Mouse (Mus musculus) myocyte (in vitro differentiated cells): ENCODE results near the gene Taf5l. TPM values are rescaled to one million over a fixed set of nuclear protein-coding genes. Genes with fewer than 3 reads are reported as not detected.
A peak's percentile ranks its signal among the peaks of the same experiment; 100 is the strongest.

Source experiments
- H3K27me3 ChIP-seq: one replicate; pipeline ENCODE4 v1.6.1; 2011; ENCODE audit not compliant: control insufficient read depth, insufficient read depth, insufficient read length
- H3K36me3 ChIP-seq: one replicate; pipeline ENCODE4 v1.6.1; 2011; ENCODE audit not compliant: control insufficient read depth, insufficient read depth
- H3K4me2 ChIP-seq: one replicate; pipeline ENCODE4 v1.6.1; 2011; ENCODE audit warnings: low read depth, control low read depth
- H3K4me3 ChIP-seq: one replicate; pipeline ENCODE4 v1.5.1; 2011; ENCODE audit warnings: mild to moderate bottlenecking, control low read depth, moderate library complexity
- H3K79me2 ChIP-seq: one replicate; pipeline ENCODE4 v1.6.1; 2011; ENCODE audit not compliant: control insufficient read depth, insufficient read depth
- H3ac ChIP-seq: one replicate; pipeline ENCODE4 v1.6.1; 2011; ENCODE audit not compliant: control insufficient read depth, insufficient read length
- CEBPB ChIP-seq: IDR thresholded peaks from 2 replicates; pipeline ENCODE4 v1.6.1; 2011; ENCODE audit warnings: mild to moderate bottlenecking, moderate library complexity; ENCODE audit not compliant: poor library complexity, insufficient read depth, severe bottlenecking
- E2F4 ChIP-seq: IDR thresholded peaks from one replicate; pipeline ENCODE4 v1.6.1; 2011; ENCODE audit warnings: mild to moderate bottlenecking, control low read depth, moderate library complexity; ENCODE audit not compliant: insufficient read depth
- MAX ChIP-seq: IDR thresholded peaks from one replicate; pipeline ENCODE4 v1.6.1; 2011; ENCODE audit warnings: low read depth, mild to moderate bottlenecking, control low read depth
- MYOD1 ChIP-seq, 3 experiments: IDR thresholded peaks; one replicate each; pipeline ENCODE4 v1.6.1; 2011; ENCODE audit warnings: control low read depth in 2 of 3, low read depth in 2 of 3, mild to moderate bottlenecking in 2 of 3, moderate library complexity in 1 of 3; ENCODE audit not compliant: insufficient read length in 2 of 3, control insufficient read depth in 1 of 3
- MYOG ChIP-seq, 3 experiments: IDR thresholded peaks; one replicate each; pipeline ENCODE4 v1.6.1; 2011; ENCODE audit warnings: control low read depth in 2 of 3, low read depth in 2 of 3, mild to moderate bottlenecking in 2 of 3; ENCODE audit not compliant: insufficient read length in 2 of 3, control insufficient read depth in 1 of 3, insufficient read depth in 1 of 3
- POLR2A ChIP-seq: IDR thresholded peaks from one replicate; pipeline ENCODE4 v1.6.1; 2011; ENCODE audit warnings: low read depth, mild to moderate bottlenecking, control low read depth, moderate library complexity; ENCODE audit not compliant: insufficient read length
- POLR2AphosphoS2 ChIP-seq: IDR thresholded peaks from one replicate; pipeline ENCODE4 v1.6.1; 2011; ENCODE audit warnings: low read depth, control low read depth; ENCODE audit not compliant: insufficient read length
- REST ChIP-seq: IDR thresholded peaks from one replicate; pipeline ENCODE4 v1.6.1; 2011; ENCODE audit warnings: mild to moderate bottlenecking, control low read depth, moderate library complexity; ENCODE audit not compliant: insufficient read depth, insufficient read length
- SRF ChIP-seq: IDR thresholded peaks from one replicate; pipeline ENCODE4 v1.6.1; 2011; ENCODE audit warnings: low read depth; ENCODE audit not compliant: control insufficient read depth, insufficient read length
- TCF12 ChIP-seq: IDR thresholded peaks from one replicate; pipeline ENCODE4 v1.6.1; 2011; ENCODE audit warnings: mild to moderate bottlenecking, control low read depth; ENCODE audit not compliant: poor library complexity, insufficient read depth, severe bottlenecking
- TCF3 ChIP-seq: IDR thresholded peaks from one replicate; pipeline ENCODE4 v1.6.1; 2011; ENCODE audit warnings: low read depth, control low read depth; ENCODE audit not compliant: insufficient read length
- USF1 ChIP-seq: IDR thresholded peaks from one replicate; pipeline ENCODE4 v1.6.1; 2011; ENCODE audit warnings: low read depth, mild to moderate bottlenecking, control low read depth, moderate library complexity
- polyA plus RNA-seq: library from polyadenylated mRNA; unstranded; fragments of >200 nt; fragmentation: generic; extraction: Trizol; gene quantifications from one replicate; pipeline ENCODE4 v1.2.1, GENCODE M21; 2012; ENCODE audit warnings: missing spikeins

Taf5l gene
- 16.0 TPM for polyA plus RNA-seq

GRCm38 (mm10) chr8:124021237-124022227, at the start of gene Taf5l, which contains the start of gene Urb2:
Gene Taf5l, minus strand, starts transcription at chr8:124021397.
Gene Urb2, plus strand, starts transcription at chr8:124021508.
- peaks cover 16% of the 10 kb centered on the region for H3K36me3 ChIP-seq
- peak within 1 kb of the TSS; percentile 88 for H3ac ChIP-seq
- H3K27me3 ChIP-seq: no peaks in the 10 kb centered on the region
- peak within 1 kb of the TSS; percentile 76 for H3K4me3 ChIP-seq
- H3K79me2 ChIP-seq: peaks cover 54% of the 10 kb centered on the region
- H3K4me2 ChIP-seq: peak within 1 kb of the TSS; percentile 76
- TF ChIP-seq TCF12 (no peak), MAX (no peak), SRF (peak; percentile 60), CEBPB (no peak), USF1 (no peak), REST (no peak), MYOG (IDR thresholded peaks at IDR 0.05; ENCODE audit: control insufficient read depth in 1 of 3, insufficient read depth in 1 of 3, insufficient read length in 2 of 3, low read depth in 2 of 3) (peak in 2 of 3 experiments; percentile 37 to 48), TCF3 (no peak), POLR2A (peak; percentile 77), MYOD1 (IDR thresholded peaks at IDR 0.05; ENCODE audit: control insufficient read depth in 1 of 3, insufficient read length in 2 of 3, low read depth in 2 of 3) (peak in 1 of 3 experiments; percentile 51), E2F4 (no peak), POLR2AphosphoS2 (peak; percentile 88)

GRCm38 (mm10) chr8:124070363-124071324, 49.4 kb upstream of the Taf5l start:
- Histone ChIP-seq H3K4me2 (no peak overlapping the region), H3K4me3 (no peak overlapping the region), H3K36me3 (no peaks in the 10 kb centered on the region), H3K27me3 (no peaks in the 10 kb centered on the region), H3ac (no peak overlapping the region), H3K79me2 (no peaks in the 10 kb centered on the region)
- TF ChIP-seq CEBPB: no peak
- no peak for TF ChIP-seq POLR2A
- no peak for TF ChIP-seq REST

- H3ac ChIP-seq: no peak overlapping the region
- H3K27me3 ChIP-seq: no peaks in the 10 kb centered on the region
- no peaks in the 10 kb centered on the region for H3K36me3 ChIP-seq
- peak overlapping the region; percentile 46 for H3K4me2 ChIP-seq
- H3K79me2 ChIP-seq: no peaks in the 10 kb centered on the region
- TF ChIP-seq TCF3 (no peak), E2F4 (no peak), POLR2AphosphoS2 (no peak), MYOG (IDR thresholded peaks at IDR 0.05; ENCODE audit: control insufficient read depth in 1 of 3, insufficient read depth in 1 of 3, insufficient read length in 2 of 3, low read depth in 2 of 3) (no peak), MYOD1 (IDR thresholded peaks at IDR 0.05; ENCODE audit: control insufficient read depth in 1 of 3, insufficient read length in 2 of 3, low read depth in 2 of 3) (no peak), CEBPB (no peak), SRF (no peak), USF1 (no peak), MAX (no peak), POLR2A (no peak), TCF12 (no peak), REST (no peak)
- H3K4me3 ChIP-seq: no peak overlapping the region
These were observed 46.0 kb upstream of the Taf5l start for GRCm38 (mm10) chr8:124067059-124067750.

- no peaks in the 10 kb centered on the region for H3K79me2 ChIP-seq
- TF ChIP-seq MYOD1 (IDR thresholded peaks at IDR 0.05; ENCODE audit: control insufficient read depth in 1 of 3, insufficient read length in 2 of 3, low read depth in 2 of 3) (peak in 2 of 3 experiments; percentile 6 to 25), MAX (no peak)
These were observed 45.3 kb upstream of the Taf5l start for GRCm38 (mm10) chr8:124066325-124067058.

More at GRCm38 (mm10) chr8:124066325-124067058, 45.3 kb upstream of the Taf5l start:
- Histone ChIP-seq H3K4me2 (peak overlapping the region; percentile 46), H3K4me3 (no peak overlapping the region), H3K27me3 (no peaks in the 10 kb centered on the region), H3K36me3 (no peaks in the 10 kb centered on the region), H3ac (no peak overlapping the region)
